Mouse (Mus musculus) cerebellum, postnatal 4 days (tissue): ENCODE data around the gene 4922502D21Rik.
"Not testable (repeated sequence)": the region's sequence is repeated elsewhere in the genome, so short reads cannot be mapped to it uniquely, and the experiment has no call there.

Experiments
- DNase-seq, 2 experiments: peaks; one replicate each; pipeline ENCODE4 v3.0.0; 2022; ENCODE audit warnings: low spot score in 2 of 2, mixed read lengths in 1 of 2

Gene 4922502D21Rik

DNA sequence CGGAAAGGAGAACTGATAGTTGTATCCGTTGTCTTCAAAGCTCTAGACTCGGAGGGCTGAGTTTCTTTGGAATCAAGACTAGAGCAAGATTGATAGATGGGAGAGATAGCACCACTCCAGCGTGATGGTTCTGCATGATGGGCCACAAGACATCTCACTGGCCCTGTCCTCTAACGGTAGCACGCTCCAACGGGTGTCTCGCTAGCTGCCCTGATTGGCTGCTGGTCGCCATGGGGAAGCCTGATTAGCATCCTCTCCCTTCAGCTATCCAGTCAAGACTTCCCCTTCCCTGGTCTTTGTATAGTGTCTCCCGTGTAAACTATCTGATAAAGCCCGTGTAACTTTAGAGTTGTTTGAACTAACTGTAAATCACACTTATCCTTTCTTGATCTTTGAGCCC is at the start of gene 4922502D21Rik:
Gene 4922502D21Rik, minus strand, starts transcription at position 187 of the 400 bp plus-strand sequence.
- no peak for DNase-seq

DNA sequence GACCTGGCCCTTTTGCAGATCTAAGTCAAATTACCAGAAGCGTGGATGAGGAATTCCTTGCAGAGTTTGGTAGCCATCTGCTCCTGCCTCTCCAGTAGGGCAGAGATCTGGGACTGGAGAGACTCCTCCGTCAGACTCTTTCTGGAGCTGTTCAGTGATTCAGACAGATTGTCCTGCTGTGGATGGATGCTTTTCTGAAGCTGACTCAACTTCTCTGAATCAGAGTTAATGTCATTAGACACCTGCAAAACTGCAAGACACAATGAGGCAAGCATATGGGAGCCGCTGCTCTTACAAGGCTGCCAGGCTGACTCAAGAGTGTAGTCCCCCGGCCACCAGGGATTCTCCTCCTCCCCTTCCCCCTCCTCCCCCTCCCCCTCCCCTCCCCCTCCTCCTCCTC is 48.9 kb upstream of the 4922502D21Rik start:
- no peak for DNase-seq

DNA sequence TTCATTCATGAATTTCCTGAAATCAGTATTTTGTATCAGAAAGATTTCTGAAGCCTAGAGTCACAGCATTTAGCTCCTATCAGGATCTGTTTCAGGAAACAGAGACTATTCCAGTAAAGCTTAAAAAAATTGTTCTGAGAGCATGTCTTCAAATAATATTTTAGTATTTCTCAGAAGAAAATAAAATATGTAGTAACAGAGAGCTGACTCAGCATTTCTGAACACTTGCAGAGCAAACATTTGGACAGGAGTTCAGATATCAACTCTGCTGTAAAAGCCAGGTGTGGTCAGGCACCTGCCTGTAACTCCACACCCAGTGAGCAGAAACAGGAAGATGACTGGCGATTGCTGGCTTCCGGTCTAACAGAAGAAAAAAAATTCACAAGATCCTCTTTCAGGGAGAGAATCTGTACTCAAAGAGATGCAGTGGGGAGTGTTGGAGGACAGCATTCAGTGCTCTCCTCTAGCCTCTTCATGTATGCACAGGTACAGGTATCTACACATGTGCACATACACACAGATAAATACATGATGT is 43.4 kb upstream of the 4922502D21Rik start:
- no peak for DNase-seq

DNA sequence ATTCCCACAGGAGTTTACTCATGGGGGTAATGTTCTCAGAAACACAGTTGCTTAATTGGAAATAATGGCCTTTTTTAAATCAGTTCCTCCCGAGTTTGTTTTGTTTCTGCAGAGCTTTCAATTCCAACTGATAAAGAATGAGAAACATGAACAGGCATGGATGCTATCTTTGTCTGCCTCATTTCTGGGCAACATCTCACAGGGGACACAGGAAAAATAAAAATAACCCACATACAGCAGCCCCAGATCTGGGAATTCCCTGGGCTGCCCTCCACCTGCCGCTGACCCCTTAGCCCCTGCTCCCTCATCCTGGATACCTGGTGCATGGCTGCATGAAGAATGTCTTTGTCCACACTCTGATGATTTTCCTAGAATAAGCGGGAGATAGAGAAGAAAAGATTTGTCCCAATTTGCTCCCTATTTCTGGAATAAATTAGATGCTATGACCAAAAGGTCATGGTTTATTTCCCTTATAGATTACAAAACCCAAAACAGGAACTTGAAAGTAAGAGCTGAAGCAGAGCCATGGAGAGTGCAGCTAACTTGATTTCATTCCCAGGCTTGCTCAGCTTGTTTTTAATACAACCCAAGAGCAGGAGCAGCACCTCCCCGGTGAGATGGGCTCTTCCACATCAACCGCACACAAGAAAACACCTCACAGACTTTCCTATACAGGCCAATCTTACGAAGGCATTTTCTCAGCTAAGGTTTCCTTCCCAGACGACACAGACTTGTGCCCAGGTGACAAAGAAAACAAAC is 38.0 kb upstream of the 4922502D21Rik start:
- DNase-seq: no peak

DNA sequence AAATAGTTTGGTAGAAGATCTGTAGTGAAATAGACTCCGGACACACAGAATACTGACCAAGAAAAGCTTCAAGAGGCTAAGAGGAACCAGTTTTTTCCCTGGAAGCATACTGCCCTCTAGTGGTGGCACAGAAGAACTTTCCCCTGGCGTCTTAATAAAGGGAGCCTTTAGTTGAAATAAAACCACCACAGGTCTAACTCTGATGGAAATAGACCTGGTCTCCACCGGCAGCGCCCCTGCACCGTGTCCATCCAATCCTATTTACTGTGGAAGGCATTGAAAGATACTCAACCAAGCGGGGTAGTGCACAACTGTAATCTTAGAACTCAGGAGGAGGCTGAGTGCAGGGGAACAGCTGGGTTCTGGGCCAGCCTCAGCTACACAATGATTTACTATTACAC is 34.4 kb upstream of the 4922502D21Rik start:
- peak in 1 of 2 experiments; percentile 24 for DNase-seq

DNA sequence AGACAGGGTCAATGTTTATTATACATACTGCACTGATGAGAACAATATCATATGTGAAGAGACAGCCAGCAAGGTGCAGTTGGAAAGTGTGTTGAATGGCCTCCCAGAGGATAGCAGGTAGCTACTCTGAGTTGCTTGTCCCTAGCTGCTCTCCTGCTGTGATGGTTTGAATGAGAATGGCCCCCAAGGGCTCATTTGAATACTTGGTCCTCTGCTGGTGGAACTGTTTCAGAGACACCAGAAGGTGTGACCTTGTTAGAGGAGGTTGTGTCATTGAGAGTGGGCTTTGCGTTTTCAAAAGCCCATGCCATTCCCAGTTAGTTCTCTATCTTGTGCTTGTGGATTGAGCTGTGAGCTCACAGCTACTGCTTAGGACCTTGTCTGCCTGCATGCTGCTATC is 32.3 kb upstream of the 4922502D21Rik start:
- no peak for DNase-seq

DNA sequence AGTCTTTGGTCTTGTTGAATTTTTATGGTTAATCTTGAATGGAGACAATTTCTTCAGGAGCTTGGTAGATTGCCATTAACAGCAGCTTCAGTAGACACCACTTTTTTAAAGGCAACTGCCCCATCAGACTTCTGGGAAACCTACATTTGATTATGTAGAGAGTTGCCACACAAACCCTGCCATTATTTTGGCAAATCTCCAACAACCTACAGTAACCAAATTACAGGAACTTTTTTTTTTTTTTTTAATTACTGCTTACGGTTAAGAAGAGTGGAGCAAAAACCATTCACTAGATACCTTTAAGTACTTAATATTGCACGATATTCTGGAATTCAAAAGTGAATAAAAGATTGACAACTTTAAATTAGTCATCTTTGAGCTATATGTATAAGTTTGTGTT is 27.9 kb upstream of the 4922502D21Rik start:
- no peak for DNase-seq

DNA sequence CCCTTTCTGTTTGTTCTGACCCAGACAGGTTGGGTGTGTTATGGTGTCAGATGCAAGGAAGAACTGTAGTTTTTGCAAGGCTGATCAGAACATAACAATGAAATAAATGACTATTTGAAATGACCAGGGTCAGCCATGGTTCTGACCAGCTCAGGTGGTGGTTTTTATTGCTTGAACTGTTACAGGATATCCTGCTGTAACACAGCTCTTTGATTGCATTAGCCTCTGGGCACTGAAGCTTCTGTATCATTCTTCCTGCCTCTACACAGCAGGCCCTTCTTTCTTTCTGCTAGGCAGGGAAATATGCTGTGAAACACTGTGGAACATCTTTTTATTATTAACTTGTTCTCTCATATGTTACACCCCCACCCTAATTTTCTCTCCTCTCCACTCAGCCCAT is 24.8 kb upstream of the 4922502D21Rik start:
- no peak for DNase-seq

DNA sequence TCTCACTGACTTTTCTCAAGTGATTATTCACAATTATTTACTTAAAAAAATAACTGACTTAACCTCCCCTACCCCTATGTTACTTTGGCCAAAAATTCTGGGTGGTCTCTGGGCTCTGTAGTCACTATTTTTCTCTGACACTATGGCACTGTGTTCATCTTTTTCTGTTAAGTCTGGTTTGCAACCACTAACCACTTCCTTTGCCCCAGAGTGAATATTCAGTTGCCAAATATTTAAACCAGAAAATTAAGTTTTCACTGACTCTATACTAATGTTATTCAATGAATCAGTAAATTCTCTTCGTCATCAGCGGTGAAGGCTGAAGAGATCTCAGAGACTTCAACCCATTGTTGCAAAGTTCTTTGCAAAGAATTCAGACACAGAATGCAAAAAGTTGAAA is 24.2 kb upstream of the 4922502D21Rik start:
- no peak for DNase-seq

DNA sequence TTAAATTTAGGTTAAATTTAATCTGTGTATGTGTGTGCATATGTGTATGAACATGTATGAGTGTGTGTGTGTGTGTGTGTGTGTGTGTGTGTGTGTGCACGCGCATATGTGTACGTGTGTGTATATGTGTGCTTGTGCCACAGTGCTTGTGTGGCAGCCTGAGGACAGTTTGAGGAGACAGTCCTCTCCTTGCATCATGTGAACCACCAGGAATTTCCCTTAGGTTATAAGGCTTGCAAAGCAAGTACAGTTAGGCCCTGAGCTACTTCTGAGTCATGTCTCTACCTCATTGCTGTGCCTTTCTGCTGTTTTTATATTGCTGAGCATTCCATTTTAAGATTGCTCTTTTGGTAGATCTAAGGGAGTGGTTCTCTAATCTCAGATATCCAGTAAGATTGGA is 19.5 kb upstream of the 4922502D21Rik start:
- no peak for DNase-seq

DNA sequence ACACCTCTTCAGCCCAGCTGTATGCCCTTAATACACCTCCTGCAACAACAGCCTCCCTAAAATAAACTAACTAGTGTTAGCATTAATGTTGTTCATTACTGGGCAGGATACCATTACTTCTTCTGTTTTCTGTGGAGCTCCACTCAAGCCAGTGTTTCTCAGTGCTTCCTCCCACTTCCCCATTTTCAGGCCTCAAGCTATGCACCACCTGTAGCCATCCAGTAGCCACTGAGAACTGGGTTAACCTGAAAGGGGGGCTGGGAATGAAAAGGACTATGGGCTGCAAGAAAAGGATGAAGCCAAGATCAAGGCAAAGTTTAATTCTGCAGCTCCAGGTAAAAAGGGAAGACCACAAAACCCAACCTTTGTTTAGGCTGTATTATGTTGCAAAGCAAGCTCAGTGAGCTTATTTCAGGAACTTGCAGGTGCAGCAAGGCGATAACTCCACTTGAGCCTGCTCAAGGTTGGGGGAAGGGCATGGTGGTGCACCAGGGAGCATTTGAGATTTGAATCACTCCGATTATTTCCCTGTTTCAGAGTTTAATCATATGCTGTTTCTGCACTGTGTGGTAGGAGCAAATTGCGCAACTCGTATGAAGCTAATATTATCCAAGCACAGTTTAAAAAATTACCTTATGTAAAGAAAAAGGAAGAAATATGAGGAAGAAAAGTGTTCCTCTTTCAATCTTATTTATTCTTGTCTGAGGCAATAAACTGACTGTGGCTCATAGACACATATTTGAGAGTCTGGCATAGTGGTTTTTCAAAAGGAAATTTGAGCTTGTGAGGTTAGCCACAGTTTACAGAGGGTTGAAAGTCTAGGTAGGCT is 18.1 kb upstream of the 4922502D21Rik start:
- DNase-seq: no peak

DNA sequence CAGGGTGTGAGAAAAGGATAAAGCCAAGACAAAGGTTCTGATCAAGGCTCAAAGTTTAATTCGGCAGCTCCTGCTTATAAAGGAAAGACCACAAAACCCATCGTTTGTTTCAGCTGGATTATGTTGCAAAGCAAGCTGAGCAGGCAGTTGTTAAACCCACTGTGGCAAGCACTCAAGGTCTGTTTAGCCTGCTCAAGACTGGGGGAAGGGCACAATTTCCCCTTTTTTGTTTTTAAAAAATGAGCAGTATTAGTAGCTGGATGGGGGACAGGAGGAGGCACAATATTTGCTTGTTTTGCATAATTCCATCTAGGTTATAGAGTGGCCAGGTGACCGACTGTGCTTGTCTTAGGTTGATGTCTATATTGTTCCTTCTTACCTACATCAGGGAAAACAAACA is 12.8 kb upstream of the 4922502D21Rik start:
- DNase-seq: no peak

DNA sequence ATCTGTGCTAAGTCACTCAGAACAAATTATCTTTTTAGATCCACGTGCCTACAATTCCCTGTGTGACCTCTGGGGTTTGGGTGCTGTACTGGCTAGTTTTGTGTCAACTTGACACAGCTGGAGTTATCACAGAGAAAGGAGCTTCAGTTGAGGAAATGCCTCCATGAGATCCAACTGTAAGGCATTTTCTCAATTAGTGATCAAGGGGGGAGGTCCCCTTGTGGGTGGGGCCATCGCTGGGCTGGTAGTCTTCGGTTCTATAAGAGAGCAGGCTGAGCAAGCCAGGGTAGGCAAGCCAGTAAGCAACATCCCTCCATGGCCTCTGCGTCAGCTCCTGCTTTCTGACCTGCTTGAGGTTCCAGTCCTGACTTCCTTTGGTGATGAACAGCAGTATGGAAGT is 10.8 kb upstream of the 4922502D21Rik start, which contains the start of gene Clec12a:
Gene Clec12a, plus strand, starts transcription at position 301 of the 400 bp plus-strand sequence.
- not testable (repeated sequence) for DNase-seq

DNA sequence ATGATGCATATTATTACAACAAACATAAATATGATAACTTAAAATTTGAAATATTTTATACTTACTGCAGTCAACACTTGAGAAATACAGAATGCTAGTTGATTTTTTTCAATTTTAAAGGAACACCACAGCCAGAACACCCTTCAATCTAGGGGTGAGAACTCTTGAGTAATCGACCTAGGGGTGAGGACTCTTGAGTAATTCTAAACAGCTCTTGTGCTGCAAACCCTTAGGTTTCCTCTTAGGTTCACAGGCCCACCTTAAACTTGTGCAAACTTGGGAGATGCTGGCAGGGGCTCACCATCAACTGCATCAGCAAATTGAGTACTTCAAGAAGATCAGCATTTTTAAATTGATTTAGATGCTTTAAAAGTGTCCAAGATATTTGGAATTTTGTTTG is 6.2 kb upstream of the 4922502D21Rik start:
- no peak for DNase-seq

DNA sequence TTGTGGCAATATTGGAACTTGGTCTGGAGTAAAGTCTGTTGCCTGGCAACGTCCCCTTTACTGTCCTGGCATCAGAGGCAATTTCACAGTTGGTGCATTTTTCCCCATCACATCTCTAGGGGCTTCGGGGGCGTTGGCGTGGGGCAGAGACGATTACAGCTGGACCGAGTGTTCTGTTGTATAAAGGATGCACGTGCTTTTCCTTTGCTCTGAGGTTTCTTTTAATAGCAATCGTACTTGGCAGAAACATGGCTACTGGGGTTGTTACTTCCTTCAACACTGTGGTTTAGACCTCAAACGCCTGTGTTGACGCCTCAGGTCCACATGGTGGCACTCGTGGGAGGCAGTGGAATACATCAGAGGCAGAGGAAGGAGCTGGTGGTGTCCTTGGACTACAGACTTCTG is 2.1 kb upstream of the 4922502D21Rik start:
- peak in 1 of 2 experiments; percentile 42 for DNase-seq

DNA sequence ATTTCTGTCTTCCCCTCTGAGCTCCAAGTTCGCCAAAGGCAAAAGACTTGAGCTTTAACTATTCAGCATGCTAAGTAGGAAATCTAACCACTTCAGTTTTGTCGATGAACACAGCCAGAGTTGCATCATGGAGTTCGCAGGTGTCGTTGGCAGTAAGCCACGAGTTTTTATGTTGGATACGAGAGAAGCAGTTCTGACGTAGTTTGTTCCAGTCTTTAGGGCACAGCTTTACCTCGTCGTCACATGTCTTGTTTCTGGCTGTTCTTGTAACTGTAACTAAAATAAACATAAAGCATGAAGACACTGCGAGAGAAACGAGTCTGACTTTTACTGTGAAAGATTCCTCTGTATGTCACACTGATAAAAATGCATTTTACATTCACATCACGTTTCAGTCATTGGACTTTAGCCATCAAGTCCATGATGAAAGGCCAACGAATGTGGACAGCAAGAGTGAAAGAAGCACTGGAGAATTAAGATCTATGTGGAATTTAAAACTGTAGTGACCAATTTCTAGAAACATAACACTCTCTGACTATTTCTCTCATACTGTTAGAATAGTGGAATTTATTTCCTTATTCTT is 4.9 kb downstream of the 4922502D21Rik start:
- DNase-seq: no peak

DNA sequence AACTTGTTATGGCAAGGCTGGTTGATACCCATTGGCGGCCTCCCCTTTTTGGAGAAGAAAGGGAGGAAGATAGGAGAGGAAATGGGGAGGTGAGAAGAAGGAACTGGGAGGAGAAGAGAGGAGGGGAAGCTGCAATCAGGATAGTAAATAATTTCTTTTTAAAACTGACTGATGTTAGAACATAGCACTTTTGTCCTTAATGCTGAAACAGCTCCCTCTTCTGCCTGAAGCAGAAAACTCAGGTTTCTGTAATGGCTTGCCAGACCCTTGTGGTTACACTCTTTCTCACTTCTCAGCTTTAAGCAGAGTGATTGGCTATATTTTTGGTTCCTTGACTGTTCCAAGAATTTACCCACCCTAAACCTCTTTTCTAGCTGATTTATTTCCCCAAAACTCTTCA is 5.6 kb downstream of the 4922502D21Rik start:
- no peak for DNase-seq

DNA sequence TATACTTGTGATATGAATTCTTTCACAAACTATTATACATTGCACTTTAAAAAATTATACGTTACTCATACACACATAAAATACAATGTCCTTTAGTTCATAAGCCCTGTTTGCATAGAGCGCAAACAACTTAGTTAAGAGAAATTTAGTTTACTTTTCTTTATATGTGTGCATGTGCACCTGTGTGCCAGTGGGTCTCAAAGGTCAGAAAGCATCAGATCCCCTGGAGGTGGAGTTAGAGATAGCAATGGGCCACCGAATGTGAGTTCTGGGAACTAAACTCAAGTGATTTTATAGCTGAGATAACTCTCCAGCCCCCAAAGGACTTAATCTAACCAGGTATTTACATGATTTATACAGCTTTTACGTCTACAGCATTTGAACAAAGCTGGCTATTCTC is 12.3 kb downstream of the 4922502D21Rik start:
- no peak for DNase-seq

DNA sequence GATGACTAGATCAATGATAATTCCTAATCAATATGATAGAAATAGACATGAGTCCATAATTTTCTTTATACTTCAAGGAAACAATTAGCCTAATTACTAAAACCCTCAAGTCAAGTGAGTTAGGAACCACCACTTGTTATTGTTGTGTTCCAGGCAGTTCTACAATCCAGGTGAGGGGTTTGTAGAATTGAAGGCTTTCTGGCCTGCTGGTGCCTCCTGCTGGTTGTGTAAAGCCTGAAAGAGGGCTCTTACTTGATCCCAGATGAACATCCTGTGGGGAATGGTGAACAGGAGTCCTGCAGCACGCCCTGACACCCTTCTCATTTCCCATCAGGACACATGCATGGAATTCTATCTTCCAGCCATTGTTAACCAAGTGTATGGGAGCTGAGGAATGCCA is 13.2 kb downstream of the 4922502D21Rik start:
- no peak for DNase-seq

DNA sequence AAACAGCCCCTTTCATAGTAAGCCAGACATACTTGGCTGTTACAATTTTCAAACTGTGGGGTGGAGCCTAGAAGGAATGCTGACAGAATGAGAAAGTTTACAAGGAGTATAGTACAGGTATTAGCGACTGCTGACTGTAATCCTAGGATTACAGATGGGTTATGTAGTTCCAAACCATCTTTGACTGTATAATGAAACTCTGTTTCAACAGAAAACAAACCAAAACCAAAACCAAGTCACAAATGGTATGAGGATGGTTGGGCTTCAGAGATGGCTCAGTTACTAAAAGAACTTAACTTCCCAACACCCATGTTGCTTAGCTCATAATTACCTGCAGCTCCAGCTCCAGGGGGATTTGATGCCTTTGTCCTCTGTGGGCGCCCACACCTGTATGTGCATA is 15.1 kb downstream of the 4922502D21Rik start:
- DNase-seq: no peak

DNA sequence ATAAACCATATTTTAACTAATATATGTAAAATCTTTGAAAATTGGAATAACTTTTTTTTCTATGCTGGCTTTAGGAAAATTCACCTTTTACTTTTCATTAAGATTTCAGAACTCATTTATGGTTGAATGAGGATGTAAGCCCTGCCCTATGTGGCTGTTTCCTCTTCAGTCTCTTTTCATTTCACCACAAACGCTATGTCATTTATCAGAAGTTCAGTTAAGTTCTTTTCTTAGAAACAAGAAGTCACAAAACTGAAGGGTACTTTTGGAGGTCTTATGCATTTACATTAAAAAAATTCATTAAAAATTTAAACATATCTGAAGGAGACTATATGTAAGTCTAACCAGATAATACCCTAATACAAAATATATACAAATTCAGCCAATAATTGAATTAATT is 15.9 kb downstream of the 4922502D21Rik start:
- no peak for DNase-seq

DNA sequence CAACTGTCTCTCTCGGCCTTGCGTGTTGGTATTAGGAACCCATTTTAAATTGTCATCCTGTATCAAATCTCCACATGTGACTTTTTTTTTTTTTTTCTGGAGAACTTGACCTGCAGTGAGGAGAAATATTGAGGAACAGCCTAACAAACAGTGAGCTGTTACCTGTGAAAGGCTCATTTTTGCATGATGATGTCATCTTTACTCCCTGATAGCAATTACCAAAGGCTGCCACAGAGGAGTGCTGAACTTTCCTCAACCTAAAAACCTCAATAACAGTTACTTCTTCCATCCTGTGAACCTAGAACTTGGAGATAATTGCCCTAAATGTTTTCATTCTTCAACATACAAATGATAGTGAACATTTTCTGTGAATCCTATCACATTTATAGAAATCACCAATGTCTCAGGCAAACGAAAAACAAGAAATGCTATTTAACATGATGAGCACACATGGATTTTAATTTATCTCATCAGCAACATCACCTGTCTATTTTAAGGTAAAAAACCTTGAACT is 16.9 kb downstream of the 4922502D21Rik start:
- DNase-seq: no peak
